ENCODE assay signal across 29 mouse cellular contexts in genomic region chr2:90414110-90414821, GRCm38 (mm10). TPM values are rescaled to one million over a fixed set of nuclear protein-coding genes. Genes with fewer than 3 reads are reported as not detected.
DNase-seq lines count a peak whose midpoint lies in the region; ATAC-seq and TF ChIP-seq lines count a peak whose summit lies in the region.
"Not testable (repeated sequence)": the region's sequence is repeated elsewhere in the genome, so short reads cannot be mapped to it uniquely, and the experiment has no call there.
"Had no signal": no experiment of that assay in that cellular context is flagged by ENCODE, and none has a peak within 500 bp of the region (broad histone marks: within the 10 kb centered on the region; RNA-seq: fewer than 3 reads in every experiment).

No protein-coding gene starts in this region.

- not testable (repeated sequence) for H3K4me3 ChIP-seq in embryonic facial prominence, embryonic 14.5 days (ENCODE audit: low read depth, low read length); hindbrain, embryonic 14.5 days (replicated peaks; ENCODE audit: low read length); midbrain, postnatal 0 days (ENCODE audit: low read depth, low read length)

- H3K36me3 ChIP-seq in embryonic facial prominence, embryonic 14.5 days (ENCODE audit: control insufficient read depth, insufficient read depth, low read length); hindbrain, embryonic 14.5 days (replicated peaks; ENCODE audit: control insufficient read depth, insufficient read depth); midbrain, postnatal 0 days (ENCODE audit: insufficient read depth, low read length): not testable (repeated sequence)

- H3K27ac ChIP-seq in embryonic facial prominence, embryonic 14.5 days (replicated peaks; ENCODE audit: low read depth, low read length); hindbrain, embryonic 14.5 days; midbrain, postnatal 0 days (ENCODE audit: low read depth, low read length): not testable (repeated sequence)

- not testable (repeated sequence) for H3K9me3 ChIP-seq in embryonic facial prominence, embryonic 14.5 days (ENCODE audit: control insufficient read depth, low read length); hindbrain, embryonic 14.5 days (ENCODE audit: control insufficient read depth, low read length); midbrain, postnatal 0 days (ENCODE audit: low read length)

- peak; percentile 86 for ATAC-seq in embryonic facial prominence, embryonic 14.5 days (ENCODE audit: low read depth)
- ATAC-seq in hindbrain, embryonic 14.5 days (ENCODE audit: low FRiP score) = peak; percentile 48; the same call in 1 of the 2 replicates
- ATAC-seq in midbrain, postnatal 0 days (ENCODE audit: low FRiP score) = not testable (repeated sequence)

- DNase-seq in Muller cell, postnatal 12 days (ENCODE audit: inconsistent ontology term) = peak; percentile 22
- DNase-seq in embryonic facial prominence, embryonic 14.5 days (ENCODE audit: low spot score) = peak; percentile 35
- DNase-seq in gastrocnemius, adult 18-20 months (ENCODE audit: low spot score) = peak; percentile 27
- peak; percentile 21 for DNase-seq in heart, adult 8-10 months (ENCODE audit: low spot score)
- not testable (repeated sequence) for DNase-seq in hindbrain, embryonic 14.5 days (ENCODE audit: low spot score)
- DNase-seq in kidney, postnatal 14 days = peak; percentile 5
- peak; percentile 10 for DNase-seq in midbrain, postnatal 0 days (ENCODE audit: low spot score)

- not testable (repeated sequence) for H3K27me3 ChIP-seq in embryonic facial prominence, embryonic 14.5 days (replicated peaks; ENCODE audit: control insufficient read depth, insufficient read depth, low read length); hindbrain, embryonic 14.5 days (ENCODE audit: control insufficient read depth, insufficient read depth, low read length); midbrain, postnatal 0 days (ENCODE audit: insufficient read depth, low read length)

- H3K9ac ChIP-seq in embryonic facial prominence, embryonic 14.5 days (ENCODE audit: low read depth, low read length); hindbrain, embryonic 14.5 days; midbrain, postnatal 0 days (replicated peaks; ENCODE audit: low read length, poor library complexity, severe bottlenecking): not testable (repeated sequence)

- not testable (repeated sequence) for TF ChIP-seq CTCF in midbrain, postnatal 0 days (IDR thresholded peaks at IDR 0.05)

- WGBS in embryonic facial prominence, embryonic 14.5 days = 53% methylated on average over 4 of the region's 4 CpGs
- WGBS in hindbrain, embryonic 14.5 days = 64% methylated on average over 4 of the region's 4 CpGs
- 62% methylated on average over 4 of the region's 4 CpGs for WGBS in midbrain, postnatal 0 days

- H3K4me2 ChIP-seq in embryonic facial prominence, embryonic 14.5 days (ENCODE audit: low read depth, low read length); hindbrain, embryonic 14.5 days (replicated peaks); midbrain, postnatal 0 days (ENCODE audit: low read depth, low read length, poor library complexity, severe bottlenecking): not testable (repeated sequence)

- not testable (repeated sequence) for H3K4me1 ChIP-seq in embryonic facial prominence, embryonic 14.5 days (ENCODE audit: control insufficient read depth, insufficient read depth, low read length); hindbrain, embryonic 14.5 days (replicated peaks; ENCODE audit: control insufficient read depth, insufficient read depth, low read length); midbrain, postnatal 0 days (ENCODE audit: insufficient read depth, low read length)

RNA-seq across cellular contexts. Expression of gene Olfr1274-ps, which starts 15.8 kb away (rescaled TPM):
- polyA plus RNA-seq in embryonic facial prominence, embryonic 14.5 days (2014; fragmentation: Nextera tagmentation; extraction: Ambion mirVana) = 0.07 and 0.10 TPM in 2 replicates
- not detected for total RNA-seq in gastrocnemius, adult 18-20 months (2021)
- total RNA-seq in heart, adult 8-10 months (2022) = not detected
- polyA plus RNA-seq in hindbrain, embryonic 14.5 days (2014; fragmentation: Nextera tagmentation; extraction: Ambion mirVana) = not detected in 2 replicates
- total RNA-seq in midbrain, postnatal 0 days (2014; rRNA removed) = not detected in 2 replicates
- polyA plus RNA-seq in midbrain, postnatal 0 days (2015; fragmentation: Nextera tagmentation; extraction: Ambion mirVana) = not detected in 2 replicates
- total RNA-seq: adrenal gland, postnatal 36 days; gastrocnemius, postnatal 10 days; heart, adult 2 months; heart, postnatal 36 days; left cerebral cortex, postnatal 10 days; liver, adult 2 months; neutrophil, adult 5-6 weeks had no signal
- polyA plus RNA-seq: embryonic facial prominence, embryonic 10.5 days; forebrain, embryonic 15.5 days; G1E; heart, adult 2 months; heart, embryonic 14.5 days; hindbrain, embryonic 12.5 days; intestine, embryonic 15.5 days; kidney, adult 2 months; kidney, embryonic 16.5 days; large intestine, adult 2 months; limb, embryonic 10.5 days; liver, adult 2 months; liver, embryonic 15.5 days; lung, embryonic 14.5 days; midbrain, embryonic 14.5 days; neural tube, embryonic 11.5 days; stomach, embryonic 16.5 days had no signal
